Mouse (Mus musculus) stomach, embryonic 14.5 days (tissue): ENCODE results near the gene Cntn2. TPM values are rescaled to one million over a fixed set of nuclear protein-coding genes. Genes with fewer than 3 reads are reported as not detected.

Source experiments
- ATAC-seq: fragments of 200-750 bp; cut with Nextera tagmentation; 2 replicates; pipeline ENCODE4 v1.8.0; 2017; ENCODE audit warnings: low read depth, moderate TSS enrichment; ENCODE audit not compliant: insufficient number of reproducible peaks, insufficient read depth, low FRiP score
- H3K27ac ChIP-seq: fragments of 300-500 bp; sonication (generic); 2 replicates; pipeline ENCODE4 v1.5.1; 2014; ENCODE audit warnings: mild to moderate bottlenecking, low read length, moderate library complexity, mixed read lengths
- H3K27me3 ChIP-seq: fragments of 300-500 bp; sonication (generic); 2 replicates; pipeline ENCODE4 v1.6.1; 2014; ENCODE audit warnings: low read length, control low read depth, mixed read lengths; ENCODE audit not compliant: control insufficient read depth, insufficient read depth
- H3K36me3 ChIP-seq: fragments of 300-500 bp; sonication (generic); 2 replicates; pipeline ENCODE4 v1.6.1; 2014; ENCODE audit warnings: mild to moderate bottlenecking, control low read depth, low read length, moderate library complexity, mixed read lengths; ENCODE audit not compliant: control insufficient read depth, insufficient read depth
- H3K4me1 ChIP-seq: fragments of 300-500 bp; sonication (generic); 2 replicates; pipeline ENCODE4 v1.6.1; 2014; ENCODE audit warnings: low read length, control low read depth, mixed read lengths; ENCODE audit not compliant: control insufficient read depth, insufficient read depth
- H3K4me2 ChIP-seq: fragments of 300-500 bp; sonication (generic); replicated peaks from 2 replicates; pipeline ENCODE4 v1.6.1; 2014; ENCODE audit warnings: low read depth, low read length, control low read depth
- H3K4me3 ChIP-seq: fragments of 300-500 bp; sonication (generic); 2 replicates; pipeline ENCODE4 v1.5.1; 2014; ENCODE audit warnings: low read depth, low read length, control low read depth
- H3K9ac ChIP-seq: fragments of 300-500 bp; sonication (generic); replicated peaks from 2 replicates; pipeline ENCODE4 v1.6.1; 2014; ENCODE audit warnings: low read depth, mild to moderate bottlenecking, control low read depth, low read length, moderate library complexity, mixed read lengths
- H3K9me3 ChIP-seq: fragments of 300-500 bp; sonication (generic); 2 replicates; pipeline ENCODE4 v1.6.1; 2016; ENCODE audit warnings: low read depth, low read length, control low read depth; ENCODE audit not compliant: control insufficient read depth
- WGBS: fragments of 180-500 bp; shearing (Covaris S2); extraction: QIAGEN DNeasy Blood & Tissue Kit; methylation state at CpG from one replicate; pipeline ENCODE4 v1.1.7; 2014; 5-methylcytosine and 5-hydroxymethylcytosine counted together
- polyA plus RNA-seq: library from polyadenylated mRNA; unstranded; fragments of >200 nt; fragmentation: Nextera tagmentation; extraction: Ambion mirVana; gene quantifications from 2 replicates; pipeline ENCODE4 v1.2.1, GENCODE M21; 2014

The Cntn2 gene
- polyA plus RNA-seq: 0.67 and 0.73 TPM in 2 replicates

DNA sequence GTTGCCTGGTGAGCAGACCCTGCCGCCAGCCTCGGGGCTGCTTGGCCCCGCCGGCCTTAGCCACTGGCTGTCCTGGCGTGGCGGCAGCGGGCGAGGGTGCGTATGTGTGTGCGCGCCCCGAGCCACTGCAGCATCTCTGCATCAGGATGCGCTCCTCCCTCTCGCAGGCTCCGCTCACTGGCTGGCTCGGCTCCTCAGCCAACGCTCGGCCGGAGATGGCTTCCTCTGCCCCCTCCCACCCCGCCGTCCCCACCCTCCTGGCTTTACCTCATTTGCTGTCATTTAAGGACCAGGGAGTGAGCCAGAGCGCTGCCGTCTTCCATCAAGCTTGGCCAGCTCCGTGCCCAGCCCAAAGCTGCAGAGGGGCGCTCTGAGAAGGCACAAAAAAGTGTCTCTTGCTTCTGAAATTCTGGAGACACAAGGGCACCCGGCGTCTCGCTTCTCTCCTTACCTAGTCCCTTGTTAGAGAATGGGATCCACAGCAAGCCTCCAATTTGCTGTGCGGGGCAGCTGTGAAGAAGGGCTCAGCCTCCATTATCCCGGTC, at the start of gene Cntn2:
Gene Cntn2 (minus strand): TSS at position 495 of the 545 bp plus-strand sequence.
- Histone ChIP-seq H3K4me2 (peak within 1 kb of the TSS; percentile 35), H3K27me3 (peaks cover 8% of the 10 kb centered on the region; the same call in 1 of the 2 replicates), H3K9me3 (no peaks in the 10 kb centered on the region), H3K9ac (no peak within 1 kb of the TSS), H3K4me1 (peaks cover 14% of the 10 kb centered on the region), H3K27ac (no peak within 1 kb of the TSS), H3K36me3 (no peaks in the 10 kb centered on the region), H3K4me3 (peak within 1 kb of the TSS; percentile 15)
- ATAC-seq: no peak
- 1% methylated on average over 30 of the region's 30 CpGs for WGBS

DNA sequence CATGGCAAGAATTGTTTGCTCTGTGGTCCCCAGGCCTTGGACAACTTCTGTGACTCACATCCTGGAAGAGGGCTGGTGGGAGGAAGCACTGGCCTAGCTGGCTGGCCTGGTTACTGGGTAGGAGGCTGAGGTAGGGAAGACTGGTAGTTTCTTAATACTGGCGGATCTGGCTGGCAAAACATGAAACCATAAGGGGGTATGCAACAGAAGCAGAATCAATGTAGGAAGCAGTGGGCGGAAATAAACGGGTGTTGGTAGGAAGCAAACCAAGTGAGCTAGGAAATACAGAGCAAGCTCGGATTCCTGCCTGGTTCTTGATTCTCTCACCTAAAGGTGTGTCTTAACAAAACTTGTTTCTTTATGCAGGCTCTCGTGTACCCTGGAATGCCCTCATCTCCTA, 49.1 kb upstream of the Cntn2 start:
- Histone ChIP-seq H3K4me2 (no peak overlapping the region), H3K9me3 (no peaks in the 10 kb centered on the region), H3K4me3 (no peak overlapping the region), H3K27me3 (no peaks in the 10 kb centered on the region), H3K4me1 (0 out of 2 replicates have a peak, but pooled peaks cover under 1% of the 10 kb centered on the region), H3K9ac (no peak overlapping the region), H3K27ac (no peak overlapping the region), H3K36me3 (no peaks in the 10 kb centered on the region)
- 81% methylated on average over 5 of the region's 5 CpGs for WGBS
- ATAC-seq: no peak

DNA sequence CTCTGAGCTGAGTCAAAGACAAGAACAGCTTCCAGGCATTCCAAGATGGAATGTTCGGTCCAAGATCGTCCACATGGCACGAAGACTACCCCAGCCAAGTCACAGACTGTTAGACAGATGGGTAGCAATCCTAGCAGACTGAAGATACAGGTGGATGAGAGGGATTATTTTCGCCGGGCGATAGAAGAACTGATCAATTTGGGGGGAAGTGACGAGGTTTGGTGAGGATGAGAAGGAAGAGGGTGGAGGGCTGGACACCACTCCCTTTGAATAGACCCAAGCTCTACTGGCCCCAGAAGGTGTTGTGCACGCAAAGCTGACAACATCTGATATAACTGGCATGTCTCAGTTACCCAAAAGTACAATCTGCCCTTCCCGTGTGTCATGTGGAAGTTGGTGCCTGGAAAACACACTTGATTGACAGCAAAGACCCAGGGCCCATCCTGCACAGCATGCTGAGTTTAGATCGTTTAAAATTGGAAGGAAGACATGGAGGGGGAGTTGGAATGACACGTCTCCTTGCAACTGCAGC, 48.4 kb upstream of the Cntn2 start:
- 82% methylated on average over 11 of the region's 11 CpGs for WGBS
- no peaks in the 10 kb centered on the region for H3K27me3 ChIP-seq
- no peak for ATAC-seq

GRCm38 (mm10) chr1:132586679-132587201, 43.7 kb upstream of the Cntn2 start:
- 26% methylated on average over 15 of the region's 15 CpGs for WGBS
- Histone ChIP-seq H3K27ac (no peak overlapping the region), H3K9ac (no peak overlapping the region), H3K4me3 (no peak overlapping the region), H3K36me3 (no peaks in the 10 kb centered on the region), H3K4me1 (peaks cover 13% of the 10 kb centered on the region; the same call in 1 of the 2 replicates), H3K9me3 (no peaks in the 10 kb centered on the region), H3K4me2 (0 out of 2 replicates have a peak overlapping the region, but pooled peaks have one; percentile 1), H3K27me3 (no peaks in the 10 kb centered on the region)
- ATAC-seq: peak; percentile 84

More for the DNA sequence above, 48.4 kb upstream of the Cntn2 start:
- Histone ChIP-seq H3K4me2 (no peak overlapping the region), H3K27ac (no peak overlapping the region), H3K4me3 (no peak overlapping the region), H3K9ac (no peak overlapping the region), H3K9me3 (no peaks in the 10 kb centered on the region), H3K4me1 (0 out of 2 replicates have a peak, but pooled peaks cover 3% of the 10 kb centered on the region), H3K36me3 (no peaks in the 10 kb centered on the region)

GRCm38 (mm10) chr1:132585376-132585775, 42.3 kb upstream of the Cntn2 start:
- Histone ChIP-seq H3K9me3 (no peaks in the 10 kb centered on the region), H3K4me2 (no peak overlapping the region), H3K27ac (no peak overlapping the region), H3K27me3 (no peaks in the 10 kb centered on the region), H3K36me3 (no peaks in the 10 kb centered on the region), H3K4me1 (peaks cover 13% of the 10 kb centered on the region; the same call in 1 of the 2 replicates), H3K9ac (no peak overlapping the region), H3K4me3 (no peak overlapping the region)
- WGBS: 69% methylated on average over 4 of the region's 4 CpGs
- ATAC-seq: no peak

GRCm38 (mm10) chr1:132582998-132583604, 40.0 kb upstream of the Cntn2 start:
- no peak overlapping the region for H3K9ac ChIP-seq
- H3K4me2 ChIP-seq: no peak overlapping the region
- H3K27me3 ChIP-seq: no peaks in the 10 kb centered on the region
- ATAC-seq: no peak
- no peak overlapping the region for H3K27ac ChIP-seq
- WGBS: 72% methylated on average over 18 of the region's 18 CpGs
- no peak overlapping the region for H3K4me3 ChIP-seq
- H3K9me3 ChIP-seq: no peaks in the 10 kb centered on the region
- H3K36me3 ChIP-seq: no peaks in the 10 kb centered on the region
- peaks cover 13% of the 10 kb centered on the region; the same call in 1 of the 2 replicates for H3K4me1 ChIP-seq

GRCm38 (mm10) chr1:132581845-132582839, 39.1 kb upstream of the Cntn2 start:
- no peaks in the 10 kb centered on the region for H3K36me3 ChIP-seq
- no peaks in the 10 kb centered on the region for H3K9me3 ChIP-seq
- H3K27me3 ChIP-seq: no peaks in the 10 kb centered on the region
- no peak overlapping the region for H3K27ac ChIP-seq
- no peak overlapping the region for H3K4me3 ChIP-seq
- peaks cover 12% of the 10 kb centered on the region; the same call in 1 of the 2 replicates for H3K4me1 ChIP-seq
- WGBS: 43% methylated on average over 14 of the region's 14 CpGs
- no peak overlapping the region for H3K9ac ChIP-seq
- no peak overlapping the region for H3K4me2 ChIP-seq
- peak; percentile 31; the same call in 1 of the 2 replicates for ATAC-seq

- H3K27ac ChIP-seq: no peak overlapping the region
- H3K36me3 ChIP-seq: no peaks in the 10 kb centered on the region
- H3K4me3 ChIP-seq: no peak overlapping the region
- peaks cover 10% of the 10 kb centered on the region; the same call in 1 of the 2 replicates for H3K4me1 ChIP-seq
- no peak overlapping the region for H3K9ac ChIP-seq
- H3K9me3 ChIP-seq: no peaks in the 10 kb centered on the region
- no peak for ATAC-seq
- no peaks in the 10 kb centered on the region for H3K27me3 ChIP-seq
- 90% methylated on average over 7 of the region's 7 CpGs for WGBS
- no peak overlapping the region for H3K4me2 ChIP-seq
These were observed 37.0 kb upstream of the Cntn2 start for GRCm38 (mm10) chr1:132580063-132580462.
